Mouse (Mus musculus) left cerebral cortex, adult 11 months (tissue): ENCODE data around the gene Shmt2.

Source experiments
- DNase-seq: peaks from one replicate; pipeline ENCODE4 v3.0.0; 2022; ENCODE audit warnings: low spot score

The Shmt2 gene

DNA sequence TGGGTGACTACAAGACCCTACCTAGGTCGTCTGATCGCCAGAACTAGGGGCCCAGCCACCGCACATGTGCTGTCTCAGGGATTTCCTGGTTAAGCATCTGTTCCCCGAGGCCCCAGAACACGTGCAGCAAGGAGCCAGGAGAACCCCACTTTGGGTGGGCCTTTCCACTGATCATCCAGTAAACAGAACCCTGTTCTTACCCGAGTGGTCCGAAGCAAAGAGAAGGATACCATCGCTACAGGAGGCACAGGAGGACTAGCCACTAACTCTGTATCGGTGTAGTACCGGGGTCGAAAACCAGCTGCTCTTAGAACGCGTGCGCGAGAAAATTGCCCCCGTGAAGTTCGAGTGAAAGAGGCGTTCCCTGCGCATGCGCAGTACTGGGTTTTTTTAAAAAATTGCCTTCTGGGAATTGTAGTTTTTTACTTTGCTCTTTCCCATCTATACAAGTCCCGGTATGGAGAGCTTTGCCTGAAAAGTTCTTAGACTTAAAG lies at the start of gene Shmt2:
Shmt2 (minus strand) TSS at position 357 of the 494 bp plus-strand sequence.
- peak; percentile 75 for DNase-seq

DNA sequence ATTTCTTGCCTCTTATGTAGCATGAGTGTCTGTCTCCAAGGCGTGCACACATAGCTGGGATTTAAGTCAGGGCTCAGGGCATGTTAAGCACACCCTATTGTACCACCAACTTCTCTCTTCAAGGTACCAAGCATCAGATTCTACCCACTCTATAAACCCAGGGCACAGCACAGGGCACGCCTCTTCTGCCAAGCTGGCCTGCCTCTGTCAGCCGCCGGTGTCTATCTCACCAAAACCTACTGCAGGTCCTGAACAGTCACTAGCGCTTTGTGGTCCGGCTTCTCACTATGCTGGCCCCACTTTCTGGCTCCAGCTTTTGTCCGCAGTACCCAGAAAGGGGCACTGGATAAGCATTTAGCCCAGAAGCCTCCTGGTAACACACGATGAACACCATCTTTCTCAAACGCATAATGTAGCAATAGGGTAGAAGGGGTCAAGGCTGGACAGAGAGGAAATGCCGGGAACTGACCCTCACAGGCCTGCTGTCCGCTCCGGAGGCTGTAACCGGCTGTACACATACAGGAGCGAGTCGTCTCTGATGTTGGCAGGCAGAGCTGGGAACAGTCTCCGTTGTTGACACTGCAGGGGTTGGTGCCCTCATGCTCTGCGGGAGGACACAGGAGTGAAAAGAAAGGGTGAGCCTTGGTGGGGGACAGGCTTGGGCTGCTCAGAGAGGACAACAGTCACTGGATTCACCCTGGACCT lies 48.8 kb upstream of the Shmt2 start:
- no peak for DNase-seq

DNA sequence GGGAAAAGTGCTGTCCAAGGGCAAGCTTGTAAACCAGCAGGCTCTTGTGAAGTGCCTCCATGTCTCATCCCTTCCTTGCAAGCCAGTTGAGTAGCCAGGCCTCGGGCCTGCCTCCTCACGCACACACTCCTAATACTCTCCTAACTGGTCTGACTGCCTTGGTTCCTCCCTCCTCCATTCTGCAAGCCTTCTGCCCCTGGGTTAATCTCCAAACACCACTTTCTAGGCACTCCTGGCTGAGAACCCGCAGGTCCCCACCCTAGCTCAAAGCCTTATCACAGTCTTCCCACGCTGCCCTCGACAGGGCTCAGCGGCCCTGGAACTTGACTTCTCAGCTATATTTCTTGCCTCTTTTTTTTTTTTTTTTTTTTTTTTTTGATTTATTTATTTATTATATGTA lies 48.1 kb upstream of the Shmt2 start:
- DNase-seq, result no peak

DNA sequence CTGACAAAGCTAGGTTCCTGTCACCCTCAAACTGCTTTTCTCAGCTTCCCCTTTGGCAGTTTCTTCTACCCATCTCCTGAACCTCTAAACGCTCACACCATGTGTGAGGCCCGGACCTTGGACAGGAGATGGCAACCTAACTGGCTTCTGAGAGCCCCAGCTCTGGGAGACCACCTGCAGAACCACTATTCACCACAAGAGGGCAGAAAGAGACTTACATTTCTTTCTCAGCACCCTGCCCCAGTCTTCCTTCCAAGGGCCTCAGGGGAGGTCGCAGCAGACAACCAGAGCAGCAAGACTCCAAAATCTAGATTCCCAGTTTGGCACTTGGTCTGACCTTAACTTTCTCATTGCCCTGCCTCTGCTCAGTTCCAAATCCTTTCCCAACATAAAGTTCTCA lies 47.2 kb upstream of the Shmt2 start:
- DNase-seq, result peak; percentile 53

DNA sequence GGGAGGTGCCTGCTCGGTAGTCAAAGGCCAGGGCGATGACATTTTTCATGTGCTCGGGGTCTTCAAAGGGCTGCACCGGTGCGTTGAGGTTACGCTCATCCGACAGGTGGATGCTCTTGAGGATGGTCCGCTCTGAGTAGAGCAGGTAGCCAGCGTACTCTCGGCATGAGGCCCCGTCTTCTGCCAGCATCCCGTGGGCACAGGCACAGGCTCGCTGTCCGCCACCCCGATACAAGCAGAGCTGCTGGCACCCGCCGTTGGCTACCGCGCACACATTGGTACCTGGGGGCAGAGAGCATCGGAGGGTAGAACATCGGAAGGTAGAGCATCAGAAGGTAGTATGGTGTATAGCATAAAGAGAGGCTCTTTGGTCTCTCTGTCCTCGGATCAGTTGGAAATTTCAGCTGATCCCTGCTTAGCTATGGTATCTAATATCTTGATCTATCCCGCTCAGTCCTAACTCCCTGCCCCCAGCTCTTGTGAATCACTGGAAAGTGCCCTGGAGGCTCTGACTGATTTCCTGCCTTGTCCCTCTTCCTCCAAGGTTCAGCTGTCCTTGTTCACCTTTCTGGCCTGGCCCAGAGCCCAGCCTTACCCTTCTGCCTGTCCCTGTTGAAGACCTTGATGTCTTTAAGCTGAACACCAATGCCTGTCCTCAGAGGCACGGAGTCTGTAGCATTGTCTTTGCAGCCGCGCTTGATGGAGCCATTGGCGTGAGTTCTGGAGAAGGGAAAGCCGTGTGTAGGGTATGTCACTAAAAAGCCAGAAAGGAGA lies 44.5 kb upstream of the Shmt2 start:
- DNase-seq, result no peak

DNA sequence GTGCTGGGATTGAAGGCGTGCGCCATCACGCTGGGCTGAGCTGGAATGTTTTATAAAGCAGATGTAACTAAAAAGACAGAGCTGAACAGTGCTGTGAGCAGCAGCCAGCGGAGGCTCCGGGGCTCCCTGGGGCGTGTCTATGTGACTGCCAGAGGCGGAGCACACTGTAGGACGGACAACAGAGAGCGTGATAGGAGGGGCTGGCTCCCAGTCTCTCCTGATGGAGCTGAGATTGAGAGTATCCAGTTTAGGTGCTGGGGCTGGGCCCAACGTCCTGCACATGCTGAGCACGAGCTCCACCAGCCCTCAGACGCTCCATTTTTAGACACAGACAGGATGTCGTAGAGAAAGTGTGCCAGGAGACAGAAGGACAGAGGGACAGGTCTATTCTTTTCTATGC lies 42.1 kb upstream of the Shmt2 start:
- DNase-seq, result no peak

DNA sequence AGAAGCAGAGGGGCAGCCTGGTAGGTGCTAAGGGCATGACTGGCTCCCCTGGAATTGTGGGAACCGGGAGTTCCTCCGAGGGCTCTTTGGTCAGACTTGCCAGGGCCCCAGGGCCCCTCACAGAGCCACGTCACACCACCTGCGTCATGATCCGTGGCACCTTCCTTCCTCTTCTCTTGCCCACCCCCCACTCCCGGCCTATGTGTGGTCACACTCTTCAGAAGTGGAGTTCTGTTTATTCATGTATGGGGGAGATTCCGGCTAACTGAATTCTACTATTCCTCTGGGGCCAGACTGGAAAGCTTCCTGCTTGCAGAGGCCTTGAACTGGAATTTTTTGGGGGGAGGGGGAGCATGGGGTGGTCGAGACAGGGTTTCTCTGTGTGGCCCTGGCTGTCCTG lies 41.6 kb upstream of the Shmt2 start:
- no peak for DNase-seq

DNA sequence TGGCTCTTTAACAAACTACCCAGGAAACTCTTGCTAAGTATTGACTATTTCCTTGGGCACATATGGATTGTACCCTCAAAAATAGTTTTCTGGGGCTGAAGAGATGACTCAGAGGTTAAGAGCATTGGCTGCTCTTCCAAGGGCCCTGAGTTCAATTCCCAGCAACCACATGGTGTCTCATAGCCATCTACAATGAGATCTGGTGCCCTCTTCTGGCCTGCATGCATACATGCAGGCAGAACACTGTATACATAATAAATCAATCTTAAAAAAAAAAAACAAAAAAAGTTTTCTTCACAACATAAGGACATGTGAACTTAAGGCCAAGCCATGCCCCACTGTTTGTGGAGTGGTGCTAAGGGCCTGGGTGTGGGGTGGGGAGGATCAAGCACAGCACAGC lies 38.9 kb upstream of the Shmt2 start:
- no peak for DNase-seq

DNA sequence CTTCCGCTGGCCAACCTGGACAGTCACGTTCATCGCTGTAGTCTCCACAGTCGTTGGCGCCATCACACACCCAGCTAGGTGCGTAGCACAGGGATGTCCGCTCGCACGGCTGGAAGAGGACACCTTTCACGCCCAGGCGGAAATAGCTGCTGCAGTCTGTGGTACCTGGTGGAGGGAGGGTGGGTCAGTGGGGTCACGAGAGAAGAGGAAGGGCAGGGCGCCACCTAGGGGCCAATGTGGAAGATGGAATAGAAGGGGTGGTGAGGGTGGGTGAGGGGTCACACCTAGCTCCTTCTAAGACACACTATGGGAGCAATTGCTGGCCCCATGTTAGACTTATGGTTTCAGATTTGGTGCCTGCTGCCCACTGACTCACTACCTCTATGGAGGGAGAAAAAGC lies 35.2 kb upstream of the Shmt2 start:
- DNase-seq, result no peak

DNA sequence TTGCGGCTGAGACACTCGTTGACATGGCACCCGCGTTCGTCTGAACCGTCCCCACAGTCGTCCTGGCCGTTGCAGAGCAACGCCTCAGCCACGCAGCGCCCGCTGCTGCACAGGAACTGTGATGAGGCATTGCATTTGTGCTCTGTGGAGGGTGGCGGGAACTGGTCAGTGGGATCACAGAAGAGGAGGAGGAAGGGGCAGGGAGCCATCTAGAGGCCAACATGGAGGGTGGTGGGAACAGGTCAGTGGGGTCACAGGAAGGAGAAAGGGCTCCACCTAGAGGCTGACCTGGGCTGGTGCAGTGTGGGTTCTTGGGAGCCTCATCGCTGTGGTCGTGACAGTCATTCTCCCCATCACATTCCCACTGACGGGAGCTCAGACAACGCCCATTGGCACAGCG lies 33.5 kb upstream of the Shmt2 start:
- no peak for DNase-seq

DNA sequence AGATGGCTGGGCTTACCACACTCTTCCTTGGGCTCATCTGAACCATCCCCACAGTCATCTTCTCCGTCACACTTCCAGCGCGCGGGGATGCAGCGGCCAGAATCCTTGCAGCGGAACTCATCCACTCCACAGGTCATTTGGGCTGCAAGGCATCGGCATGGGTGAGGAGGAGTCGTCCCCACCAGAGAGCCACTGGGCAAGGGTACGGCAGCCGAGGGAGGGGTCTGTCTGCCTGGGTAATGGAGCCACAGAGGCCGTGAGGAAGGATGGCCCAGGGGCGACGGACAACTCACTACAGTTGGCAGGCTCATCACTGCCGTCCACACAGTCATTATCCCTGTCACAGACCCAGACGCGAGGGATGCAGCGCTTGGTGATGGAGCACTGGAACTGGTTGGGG lies 27.6 kb upstream of the Shmt2 start:
- DNase-seq, result no peak

DNA sequence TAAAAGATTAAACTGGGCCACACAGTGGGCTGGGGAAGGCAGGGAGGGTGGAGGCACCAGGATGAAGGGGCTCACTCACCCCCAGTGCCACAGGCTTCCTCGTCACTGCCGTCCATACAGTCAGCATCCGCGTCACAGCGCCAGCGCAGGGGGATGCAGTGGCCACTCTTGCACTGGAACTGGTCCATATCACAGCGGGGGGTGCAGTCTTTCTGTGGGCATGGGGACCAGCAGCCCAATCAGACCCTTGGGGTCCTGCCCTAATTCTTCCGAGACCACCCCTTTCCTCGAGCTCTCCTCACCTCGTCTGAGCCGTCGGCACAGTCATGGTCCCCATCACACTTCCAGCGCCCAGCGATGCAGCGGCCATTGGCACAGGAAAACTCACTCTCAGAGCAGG lies 26.0 kb upstream of the Shmt2 start:
- DNase-seq, result no peak

DNA sequence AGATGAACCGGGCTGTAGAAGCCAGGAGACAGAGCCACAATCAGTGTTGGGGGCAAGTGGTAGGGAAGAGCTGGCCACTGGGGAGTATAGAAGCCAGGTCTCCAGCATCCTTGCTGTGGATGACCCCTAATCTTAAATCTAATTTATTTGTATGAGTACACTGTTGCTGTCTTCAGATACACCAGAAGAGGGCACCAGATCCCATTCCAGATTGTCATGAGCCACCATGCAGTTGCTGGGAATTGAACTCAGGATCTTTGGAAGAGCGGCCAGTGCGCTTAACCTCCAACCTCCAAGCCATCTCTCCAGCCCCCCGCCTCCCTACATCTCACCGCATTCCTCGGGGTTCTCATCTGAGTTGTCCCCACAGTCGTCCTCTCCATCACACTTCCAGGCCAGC lies 24.3 kb upstream of the Shmt2 start:
- DNase-seq, result no peak

DNA sequence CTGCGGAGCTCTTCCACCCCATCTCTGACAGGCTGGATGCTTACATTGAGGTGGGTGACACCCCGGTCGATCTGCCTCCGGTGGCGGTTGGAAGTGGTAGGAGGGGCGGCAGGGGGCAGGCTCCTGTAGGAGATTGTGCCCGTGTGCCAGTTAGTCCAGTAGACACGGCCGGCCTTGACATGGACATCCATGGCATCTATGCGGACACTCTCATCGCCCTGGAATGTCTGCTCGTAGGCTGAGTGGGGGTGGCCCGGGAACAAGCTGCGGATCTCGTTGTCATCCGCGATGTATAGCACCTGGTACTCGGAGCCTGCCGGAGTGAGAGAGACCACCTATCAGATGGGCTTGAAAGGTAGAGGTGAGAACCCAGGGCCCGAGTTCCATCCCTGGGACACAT lies 22.1 kb upstream of the Shmt2 start:
- DNase-seq, result no peak

DNA sequence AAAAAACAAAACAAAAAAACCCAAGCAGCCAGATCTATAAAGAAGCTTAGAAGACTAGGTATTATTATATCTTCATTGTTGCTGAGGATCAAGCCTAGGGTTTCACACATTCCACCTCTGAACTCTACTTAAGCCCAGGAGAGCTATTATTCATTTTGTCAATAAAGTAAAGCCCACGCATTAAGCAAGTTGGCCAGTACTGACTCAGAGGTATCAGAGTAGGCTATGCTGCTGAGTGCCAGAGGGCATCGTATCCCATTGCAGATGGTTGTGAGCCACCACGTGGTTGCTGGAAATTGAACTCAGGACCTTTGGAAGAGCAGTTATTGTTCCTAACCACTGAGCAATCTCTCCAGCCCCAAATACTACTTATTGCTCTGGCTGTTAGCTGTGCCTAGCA lies 21.7 kb upstream of the Shmt2 start:
- DNase-seq, result no peak

DNA sequence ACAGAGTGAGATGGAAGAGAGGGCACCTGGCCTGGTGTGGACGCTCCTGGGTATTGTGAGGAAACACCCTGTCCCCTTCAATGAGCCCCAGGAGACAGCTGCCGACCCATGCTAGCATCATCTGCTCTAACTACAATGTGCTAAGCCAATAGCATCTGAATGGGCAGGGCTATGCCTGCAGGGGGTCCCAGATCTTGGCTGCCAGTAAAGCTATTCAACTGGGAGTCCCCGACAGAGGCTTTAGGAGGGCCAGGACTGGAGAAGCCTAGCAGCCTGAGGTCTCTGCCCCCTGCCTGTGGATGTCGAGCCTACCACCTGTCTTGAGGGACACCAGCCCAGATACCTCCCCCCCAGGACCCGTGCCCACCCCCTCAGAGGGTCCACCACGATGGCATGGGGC lies 20.5 kb upstream of the Shmt2 start:
- DNase-seq, result no peak

DNA sequence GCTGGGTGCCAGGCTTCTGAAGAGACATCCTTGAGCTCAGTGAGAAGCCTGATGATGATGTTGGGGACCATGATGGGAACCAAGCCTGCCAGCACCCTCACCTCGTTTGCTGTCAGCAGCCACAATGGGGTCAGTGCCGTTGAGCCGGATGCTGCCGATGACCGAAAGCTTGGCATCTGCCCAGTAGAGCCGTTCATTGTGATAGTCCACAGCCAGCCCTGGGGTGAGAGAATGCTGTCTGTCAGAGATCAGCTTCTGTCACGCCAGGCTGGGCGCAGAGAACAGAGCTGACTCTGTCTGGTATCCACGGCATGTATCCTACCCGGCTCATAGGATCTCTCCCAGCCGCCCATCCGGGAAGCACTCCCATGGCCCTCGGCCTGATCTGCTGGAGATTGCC lies 19.8 kb upstream of the Shmt2 start:
- peak; percentile 56 for DNase-seq

DNA sequence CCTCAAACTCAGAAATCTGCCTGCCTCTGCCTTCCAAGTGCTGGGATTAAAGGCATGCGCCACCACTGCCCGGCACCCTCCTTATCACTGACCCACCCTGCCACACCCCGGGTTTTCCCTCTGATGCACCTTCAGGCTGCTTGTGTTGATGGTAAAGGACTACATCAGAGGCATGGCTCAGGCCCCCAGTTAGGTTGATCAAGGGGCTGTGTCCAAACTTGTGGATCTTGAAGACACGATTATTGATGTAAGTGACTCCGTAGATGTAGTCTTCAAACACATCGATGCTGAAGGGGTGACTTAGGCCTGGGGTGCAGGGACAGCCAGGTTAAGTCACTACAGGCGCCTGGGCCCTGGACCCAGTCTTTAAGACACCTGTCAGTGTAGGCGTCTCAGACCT lies 19.3 kb upstream of the Shmt2 start:
- DNase-seq, result no peak

DNA sequence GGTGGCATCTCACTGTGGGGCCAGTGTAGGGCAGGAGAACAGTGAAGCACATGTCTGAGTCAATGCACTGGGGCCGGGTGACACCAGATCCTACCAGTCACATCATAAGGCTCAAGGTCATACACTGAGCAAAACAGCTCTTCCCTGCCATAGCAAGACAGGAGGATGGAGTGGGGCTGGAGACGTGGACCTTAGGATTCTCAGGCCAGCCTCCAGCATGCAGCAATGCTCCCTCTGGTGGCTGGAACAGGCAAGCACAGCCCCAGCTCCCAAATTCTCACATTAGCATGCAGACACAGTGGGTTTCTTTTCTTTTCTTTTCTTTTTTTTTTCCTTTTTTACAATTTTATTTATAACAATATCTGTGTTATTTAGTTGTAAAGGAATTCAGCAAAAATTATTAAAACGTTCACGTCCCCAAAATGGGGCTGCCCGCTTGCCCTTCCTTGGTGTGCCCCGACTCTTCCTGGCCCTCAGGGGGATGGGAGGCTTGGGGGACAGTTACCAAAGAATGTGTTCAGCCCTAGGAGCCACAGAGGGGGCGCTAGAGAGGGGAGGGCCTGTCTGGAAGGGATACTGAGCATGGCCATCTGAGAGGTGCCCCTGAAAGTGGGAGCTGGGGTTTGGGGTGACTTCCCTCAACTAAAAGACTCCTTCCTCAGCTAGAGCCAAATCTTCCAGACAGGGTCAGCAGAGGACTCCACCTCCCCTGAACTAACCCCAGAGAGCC lies 15.8 kb upstream of the Shmt2 start:
- peak; percentile 72 for DNase-seq

DNA sequence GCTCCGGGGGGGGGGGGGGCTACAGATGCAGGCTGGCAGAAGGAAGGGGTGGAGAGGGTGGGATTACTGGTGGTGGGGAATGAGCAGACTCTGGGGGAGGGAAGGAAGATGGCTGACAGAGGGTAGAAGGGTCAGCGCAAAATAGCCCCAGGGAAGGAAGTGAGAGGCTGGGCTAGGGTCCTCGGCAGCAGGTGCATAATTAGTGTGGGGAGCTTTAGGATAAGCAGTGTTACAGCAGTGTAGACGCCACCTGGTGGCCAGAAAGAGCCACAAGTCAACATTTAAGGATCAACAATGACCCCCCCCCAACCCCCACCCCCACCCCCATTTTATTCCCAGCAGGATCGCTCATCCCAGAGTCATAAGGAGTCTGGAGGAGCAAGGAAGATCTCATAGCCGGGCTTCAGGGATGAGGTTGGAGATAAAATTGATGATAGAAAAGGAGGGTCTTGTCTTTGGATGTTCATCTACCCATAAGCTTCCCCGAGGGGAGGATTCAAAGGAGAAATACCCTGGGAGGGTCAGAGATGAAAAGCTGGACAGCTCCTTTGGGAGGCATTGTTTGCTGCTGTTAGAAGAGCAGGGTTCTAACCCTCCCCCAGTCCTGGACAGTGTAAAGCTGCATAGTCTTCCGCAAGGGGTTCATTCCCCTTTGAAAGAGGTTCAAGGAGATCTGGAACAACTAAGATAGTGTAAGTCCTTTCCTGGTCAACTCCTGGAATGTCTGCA lies 14.5 kb upstream of the Shmt2 start:
- no peak for DNase-seq

DNA sequence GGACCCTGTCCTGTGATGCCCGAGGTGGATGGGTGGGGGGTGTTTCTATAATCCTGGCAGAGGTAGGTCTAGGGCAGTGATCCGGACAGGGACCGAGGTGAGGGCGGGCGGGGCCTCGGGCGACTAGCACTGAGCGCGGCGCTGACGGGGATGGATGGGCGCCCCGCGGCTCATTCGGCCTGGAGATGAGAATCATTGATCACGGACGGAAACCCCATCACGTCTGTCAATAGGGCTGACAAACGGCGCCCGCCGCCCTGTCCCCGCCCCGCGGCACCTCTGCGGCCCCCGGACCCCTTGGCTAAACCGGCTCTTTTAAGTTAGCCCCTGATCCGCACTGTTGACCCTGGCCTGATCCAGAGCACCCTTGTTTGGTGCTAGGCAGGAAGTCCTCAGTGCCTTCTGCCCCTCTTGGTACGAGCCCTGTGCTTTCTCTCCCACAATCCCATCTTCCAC lies 12.7 kb upstream of the Shmt2 start:
- no peak for DNase-seq
